Mouse (Mus musculus): ENCODE results near the gene Slc35c1. TPM values are rescaled to one million over a fixed set of nuclear protein-coding genes. Genes with fewer than 3 reads are reported as not detected.

Gene Slc35c1
- 7.2 and 9.1 TPM in 2 replicates for polyA plus RNA-seq (2016; fragmentation: Nextera tagmentation; extraction: Ambion mirVana)

- peak within 1 kb of the TSS; percentile 92 for H3K4me2 ChIP-seq
- 1% methylated on average over 34 of the region's 34 CpGs for WGBS
- no peak within 1 kb of the TSS for H3K27ac ChIP-seq
- peak within 1 kb of the TSS; percentile 69 for H3K9ac ChIP-seq (replicated peaks)
- H3K4me3 ChIP-seq (replicated peaks), result peak within 1 kb of the TSS; percentile 75
- peaks cover 29% of the 10 kb centered on the region for H3K27me3 ChIP-seq
- H3K36me3 ChIP-seq, result no peaks in the 10 kb centered on the region
- no peak for ATAC-seq (ENCODE audit: insufficient number of reproducible peaks, insufficient read depth, low FRiP score, low TSS enrichment, low read depth)
- no peaks in the 10 kb centered on the region for H3K9me3 ChIP-seq
- peaks cover 28% of the 10 kb centered on the region for H3K4me1 ChIP-seq (replicated peaks)
These were observed at the start of gene Slc35c1 for GRCm38 (mm10) chr2:92459921-92460707. Gene Slc35c1, minus strand, starts transcription at chr2:92460538.

GRCm38 (mm10) chr2:92505291-92505690 is 45.0 kb upstream of the Slc35c1 start:
- Histone ChIP-seq H3K4me3 (replicated peaks) (no peak overlapping the region), H3K4me1 (replicated peaks) (no peaks in the 10 kb centered on the region), H3K27me3 (no peaks in the 10 kb centered on the region), H3K27ac (no peak overlapping the region), H3K4me2 (no peak overlapping the region), H3K9ac (replicated peaks) (no peak overlapping the region), H3K36me3 (no peaks in the 10 kb centered on the region), H3K9me3 (no peaks in the 10 kb centered on the region; the same call in 1 of the 2 replicates)
- ATAC-seq (ENCODE audit: insufficient number of reproducible peaks, insufficient read depth, low FRiP score, low TSS enrichment, low read depth), result no peak
- WGBS, result 89% methylated on average over 7 of the region's 7 CpGs

DNA sequence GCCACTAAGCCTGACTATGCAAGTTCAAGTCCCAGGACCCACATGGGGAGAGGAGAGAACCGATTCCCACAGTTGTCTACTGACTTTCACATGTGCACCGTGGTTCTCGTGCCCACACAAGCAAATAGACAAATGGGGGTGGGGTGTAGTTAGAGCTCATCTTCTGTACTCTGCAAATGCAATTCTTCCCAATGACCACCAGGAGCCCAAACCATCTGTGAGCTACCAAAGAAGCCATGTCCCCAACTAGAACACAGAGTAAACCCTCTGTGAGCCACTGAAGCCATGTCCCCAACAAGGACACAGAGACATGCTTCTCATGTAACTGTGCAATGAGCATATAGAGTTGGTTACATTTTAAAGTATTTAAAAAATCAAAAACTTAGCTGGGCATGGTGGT is 43.1 kb upstream of the Slc35c1 start:
- H3K36me3 ChIP-seq, result no peaks in the 10 kb centered on the region
- WGBS, result 80% methylated on average over 3 of the region's 3 CpGs
- no peaks in the 10 kb centered on the region for H3K27me3 ChIP-seq
- no peaks in the 10 kb centered on the region for H3K4me1 ChIP-seq (replicated peaks)
- ATAC-seq (ENCODE audit: insufficient number of reproducible peaks, insufficient read depth, low FRiP score, low TSS enrichment, low read depth), result no peak
- no peak overlapping the region for H3K27ac ChIP-seq
- no peak overlapping the region for H3K4me3 ChIP-seq (replicated peaks)
- no peaks in the 10 kb centered on the region for H3K9me3 ChIP-seq
- H3K9ac ChIP-seq (replicated peaks), result no peak overlapping the region
- no peak overlapping the region for H3K4me2 ChIP-seq

DNA sequence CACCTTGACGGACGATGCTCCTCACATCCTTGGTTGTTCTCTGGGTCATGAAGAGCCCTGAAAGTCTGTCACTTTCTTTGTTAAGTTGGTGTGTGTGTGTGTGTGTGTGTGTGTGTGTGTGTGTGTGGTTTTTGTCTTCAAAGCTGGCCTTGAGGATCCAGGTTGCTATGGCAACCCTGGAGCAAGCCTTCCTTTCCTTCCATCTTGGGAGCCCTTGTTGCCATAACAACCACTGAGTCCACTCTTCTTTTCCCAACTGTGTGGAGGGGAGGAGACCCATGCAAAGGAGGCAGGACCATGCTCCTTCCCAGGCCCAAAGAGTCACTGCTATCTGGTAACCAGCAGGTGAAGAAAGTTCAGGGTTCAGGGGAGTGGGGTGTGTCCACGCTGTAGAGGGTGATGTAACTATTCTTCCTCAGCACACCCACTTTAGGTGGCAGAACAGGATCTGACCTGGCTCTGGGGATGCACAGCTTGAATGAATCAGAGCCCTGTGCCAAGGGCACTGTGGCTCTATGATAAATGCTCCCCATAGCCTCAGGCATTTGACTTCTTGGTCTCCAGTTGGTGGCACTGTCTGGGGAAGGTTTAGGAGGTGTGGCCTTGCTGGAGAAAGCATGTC is 39.5 kb upstream of the Slc35c1 start:
- no peaks in the 10 kb centered on the region for H3K9me3 ChIP-seq
- H3K9ac ChIP-seq (replicated peaks), result no peak overlapping the region
- H3K27ac ChIP-seq, result no peak overlapping the region
- peaks cover 8% of the 10 kb centered on the region; the same call in 1 of the 2 replicates for H3K27me3 ChIP-seq
- ATAC-seq (ENCODE audit: insufficient number of reproducible peaks, insufficient read depth, low FRiP score, low TSS enrichment, low read depth), result no peak
- 88% methylated on average over 3 of the region's 3 CpGs for WGBS
- H3K4me3 ChIP-seq (replicated peaks), result no peak overlapping the region
- H3K36me3 ChIP-seq, result no peaks in the 10 kb centered on the region
- H3K4me1 ChIP-seq (replicated peaks), result peaks cover 6% of the 10 kb centered on the region; the same call in 1 of the 2 replicates
- H3K4me2 ChIP-seq, result no peak overlapping the region

DNA sequence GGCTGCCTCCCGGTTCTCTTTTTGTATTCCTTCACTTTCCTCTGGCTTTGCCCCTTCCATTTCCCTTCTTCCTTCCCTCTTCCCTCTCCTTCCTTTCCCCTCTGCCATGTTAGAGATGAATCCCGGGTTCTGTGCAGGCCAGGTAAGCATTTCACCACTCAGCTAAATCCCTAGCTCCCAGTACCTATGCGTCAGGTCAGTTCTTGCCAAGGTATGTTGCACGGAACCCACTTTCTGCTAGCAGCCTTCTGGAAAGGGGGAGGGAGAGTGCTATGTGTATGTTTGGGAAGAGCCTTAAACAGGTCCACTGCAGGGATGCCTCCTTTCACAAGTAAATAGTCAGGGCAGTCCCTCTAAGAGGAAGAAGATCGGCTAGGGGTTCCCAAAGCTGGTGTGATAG is 36.8 kb upstream of the Slc35c1 start:
- H3K27ac ChIP-seq, result no peak overlapping the region
- no peaks in the 10 kb centered on the region for H3K36me3 ChIP-seq
- no peak overlapping the region for H3K9ac ChIP-seq (replicated peaks)
- ATAC-seq (ENCODE audit: insufficient number of reproducible peaks, insufficient read depth, low FRiP score, low TSS enrichment, low read depth), result no peak
- no peak overlapping the region for H3K4me2 ChIP-seq
- peaks cover 6% of the 10 kb centered on the region; the same call in 1 of the 2 replicates for H3K4me1 ChIP-seq (replicated peaks)
- no peak overlapping the region for H3K4me3 ChIP-seq (replicated peaks)
- WGBS, result 64% methylated on average over 5 of the region's 5 CpGs
- peaks cover 14% of the 10 kb centered on the region for H3K27me3 ChIP-seq
- H3K9me3 ChIP-seq, result no peaks in the 10 kb centered on the region

DNA sequence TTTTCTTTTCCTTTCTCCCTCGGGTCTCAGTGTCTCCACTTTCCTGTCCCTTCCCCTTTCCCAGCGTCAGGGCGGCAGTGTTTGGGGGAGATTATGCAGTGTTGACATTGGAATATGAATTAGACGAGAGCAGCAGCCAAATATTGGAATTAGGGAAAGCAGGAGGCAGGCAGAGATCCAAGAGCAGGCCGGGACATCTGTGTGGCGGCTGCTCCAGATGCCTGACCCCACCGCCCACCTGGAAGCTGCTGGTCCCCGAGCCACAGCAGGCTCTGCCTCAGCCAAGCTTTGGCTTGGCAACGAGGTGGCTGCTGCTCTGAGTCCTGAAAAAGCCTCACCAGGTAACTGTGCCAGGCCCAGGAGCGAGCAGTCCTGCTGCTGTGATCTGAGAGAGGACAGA is 36.3 kb upstream of the Slc35c1 start:
- no peak for ATAC-seq (ENCODE audit: insufficient number of reproducible peaks, insufficient read depth, low FRiP score, low TSS enrichment, low read depth)
- WGBS, result 33% methylated on average over 10 of the region's 10 CpGs

GRCm38 (mm10) chr2:92494956-92495355 is 34.6 kb upstream of the Slc35c1 start:
- H3K9me3 ChIP-seq, result no peaks in the 10 kb centered on the region
- H3K9ac ChIP-seq (replicated peaks), result no peak overlapping the region
- H3K4me2 ChIP-seq, result no peak overlapping the region
- no peak overlapping the region for H3K4me3 ChIP-seq (replicated peaks)
- peaks cover 6% of the 10 kb centered on the region; the same call in 1 of the 2 replicates for H3K4me1 ChIP-seq (replicated peaks)
- peaks cover 14% of the 10 kb centered on the region for H3K27me3 ChIP-seq
- WGBS, result 94% methylated on average over 3 of the region's 3 CpGs
- no peaks in the 10 kb centered on the region for H3K36me3 ChIP-seq
- no peak overlapping the region for H3K27ac ChIP-seq
- ATAC-seq (ENCODE audit: insufficient number of reproducible peaks, insufficient read depth, low FRiP score, low TSS enrichment, low read depth), result no peak

More for the DNA sequence above, 36.3 kb upstream of the Slc35c1 start:
- no peak overlapping the region for H3K9ac ChIP-seq (replicated peaks)
- no peak overlapping the region for H3K27ac ChIP-seq
- H3K4me1 ChIP-seq (replicated peaks), result peaks cover 6% of the 10 kb centered on the region; the same call in 1 of the 2 replicates
- no peak overlapping the region for H3K4me3 ChIP-seq (replicated peaks)
- H3K4me2 ChIP-seq, result no peak overlapping the region
- H3K27me3 ChIP-seq, result peaks cover 14% of the 10 kb centered on the region
- H3K36me3 ChIP-seq, result no peaks in the 10 kb centered on the region
- H3K9me3 ChIP-seq, result no peaks in the 10 kb centered on the region

- H3K9me3 ChIP-seq, result no peaks in the 10 kb centered on the region
- no peak overlapping the region for H3K27ac ChIP-seq
- H3K4me1 ChIP-seq (replicated peaks), result peaks cover 6% of the 10 kb centered on the region; the same call in 1 of the 2 replicates
- no peak overlapping the region for H3K4me3 ChIP-seq (replicated peaks)
- 43% methylated on average over 8 of the region's 8 CpGs for WGBS
- peaks cover 14% of the 10 kb centered on the region for H3K27me3 ChIP-seq
- H3K36me3 ChIP-seq, result no peaks in the 10 kb centered on the region
- no peak for ATAC-seq (ENCODE audit: insufficient number of reproducible peaks, insufficient read depth, low FRiP score, low TSS enrichment, low read depth)
- no peak overlapping the region for H3K4me2 ChIP-seq
- no peak overlapping the region for H3K9ac ChIP-seq (replicated peaks)
These were observed 34.1 kb upstream of the Slc35c1 start for GRCm38 (mm10) chr2:92494423-92494822.

DNA sequence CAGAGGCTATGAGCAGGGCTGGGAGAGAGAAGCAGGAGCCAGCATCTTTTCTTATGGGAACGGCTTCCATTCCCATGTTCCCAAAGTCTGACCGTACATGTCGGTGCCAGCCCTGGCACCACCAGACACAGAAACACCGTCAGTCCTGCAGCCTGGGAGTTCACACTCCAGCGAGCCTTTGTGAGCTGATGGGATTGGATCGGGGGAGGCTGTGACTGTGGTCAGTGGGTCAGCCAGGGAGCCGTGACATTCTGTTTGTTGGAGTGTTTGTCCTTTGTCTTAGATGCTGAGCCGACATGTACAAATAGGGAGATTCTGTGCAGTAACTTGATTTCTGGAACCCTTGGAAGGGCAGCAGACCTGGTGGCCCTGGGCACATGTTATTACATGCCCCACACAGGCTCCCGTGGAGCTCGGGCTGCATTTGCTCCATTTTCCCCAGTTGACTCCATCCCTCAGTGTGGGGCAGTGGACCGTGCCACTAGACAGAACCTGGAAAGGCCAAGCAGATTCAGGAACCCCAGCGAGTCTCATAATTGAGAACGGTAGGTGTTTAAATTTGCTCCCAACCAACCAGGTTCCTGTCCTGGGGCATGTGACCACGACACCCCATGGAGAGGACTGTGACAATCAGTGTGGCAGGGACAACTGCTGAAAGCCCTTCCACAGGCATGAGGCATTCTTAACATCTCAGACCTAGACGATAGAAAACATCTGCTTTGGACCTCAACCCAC is 33.5 kb upstream of the Slc35c1 start:
- Histone ChIP-seq H3K4me1 (replicated peaks) (peaks cover 6% of the 10 kb centered on the region; the same call in 1 of the 2 replicates), H3K4me3 (replicated peaks) (no peak overlapping the region), H3K27me3 (peaks cover 14% of the 10 kb centered on the region), H3K9ac (replicated peaks) (0 out of 2 replicates have a peak overlapping the region, but pooled peaks have one; percentile 14), H3K36me3 (no peaks in the 10 kb centered on the region), H3K4me2 (no peak overlapping the region), H3K9me3 (no peaks in the 10 kb centered on the region), H3K27ac (no peak overlapping the region)
- no peak for ATAC-seq (ENCODE audit: insufficient number of reproducible peaks, insufficient read depth, low FRiP score, low TSS enrichment, low read depth)
- 71% methylated on average over 15 of the region's 15 CpGs for WGBS

GRCm38 (mm10) chr2:92491950-92492501 is 31.7 kb upstream of the Slc35c1 start:
- ATAC-seq (ENCODE audit: insufficient number of reproducible peaks, insufficient read depth, low FRiP score, low TSS enrichment, low read depth), result no peak
- Histone ChIP-seq H3K4me3 (replicated peaks) (no peak overlapping the region), H3K4me1 (replicated peaks) (peaks cover 6% of the 10 kb centered on the region; the same call in 1 of the 2 replicates), H3K9me3 (no peaks in the 10 kb centered on the region), H3K9ac (replicated peaks) (no peak overlapping the region), H3K36me3 (no peaks in the 10 kb centered on the region), H3K27ac (no peak overlapping the region), H3K4me2 (no peak overlapping the region), H3K27me3 (peaks cover 23% of the 10 kb centered on the region)
- 64% methylated on average over 12 of the region's 12 CpGs for WGBS

GRCm38 (mm10) chr2:92490541-92490940 is 30.2 kb upstream of the Slc35c1 start:
- H3K9me3 ChIP-seq, result no peaks in the 10 kb centered on the region
- no peaks in the 10 kb centered on the region for H3K36me3 ChIP-seq
- ATAC-seq (ENCODE audit: insufficient number of reproducible peaks, insufficient read depth, low FRiP score, low TSS enrichment, low read depth), result no peak
- WGBS, result 89% methylated on average over 10 of the region's 10 CpGs
- peaks cover 6% of the 10 kb centered on the region for H3K4me1 ChIP-seq (replicated peaks)
- H3K27ac ChIP-seq, result no peak overlapping the region
- H3K9ac ChIP-seq (replicated peaks), result no peak overlapping the region
- H3K4me2 ChIP-seq, result no peak overlapping the region
- no peak overlapping the region for H3K4me3 ChIP-seq (replicated peaks)
- H3K27me3 ChIP-seq, result peaks cover 31% of the 10 kb centered on the region

All from limb, embryonic 12.5 days (tissue).